Mouse (Mus musculus) kidney, embryonic 16.5 days (tissue): ENCODE measurements at regions not wholly inside any gene's neighbourhood (a gene's known extent, or its start where the extent isn't known, plus 50 kb on each side); places are given as distances from the start of the nearest gene placed in this dataset. TPM values are rescaled to one million over a fixed set of nuclear protein-coding genes. Genes with fewer than 3 reads are reported as not detected.

ENCODE experiments used
- ATAC-seq: fragments of 200-750 bp; cut with Nextera tagmentation; 2 replicates; pipeline ENCODE4 v1.8.0; 2017; ENCODE audit warnings: moderate TSS enrichment; ENCODE audit not compliant: low FRiP score, low TSS enrichment
- H3K27ac ChIP-seq: fragments of 300-500 bp; sonication (generic); 2 replicates; pipeline ENCODE4 v1.5.1; 2014; ENCODE audit warnings: low read length
- H3K27me3 ChIP-seq: fragments of 300-500 bp; sonication (generic); 2 replicates; pipeline ENCODE4 v1.6.1; 2014; ENCODE audit warnings: low read length, control low read depth, mixed read lengths; ENCODE audit not compliant: insufficient read depth
- H3K36me3 ChIP-seq: fragments of 300-500 bp; sonication (generic); 2 replicates; pipeline ENCODE4 v1.6.1; 2014; ENCODE audit warnings: low read length, control low read depth, mixed read lengths; ENCODE audit not compliant: insufficient read depth
- H3K4me1 ChIP-seq: fragments of 300-500 bp; sonication (generic); 2 replicates; pipeline ENCODE4 v1.6.1; 2014; ENCODE audit warnings: low read length, control low read depth, mixed read lengths; ENCODE audit not compliant: insufficient read depth
- H3K4me2 ChIP-seq: fragments of 300-500 bp; sonication (generic); replicated peaks from 2 replicates; pipeline ENCODE4 v1.6.1; 2014; ENCODE audit warnings: low read depth, low read length
- H3K4me3 ChIP-seq: fragments of 300-500 bp; sonication (generic); 2 replicates; pipeline ENCODE4 v1.5.1; 2014; ENCODE audit warnings: mild to moderate bottlenecking, low read length
- H3K9ac ChIP-seq: fragments of 300-500 bp; sonication (generic); replicated peaks from 2 replicates; pipeline ENCODE4 v1.6.1; 2014; ENCODE audit warnings: low read length
- H3K9me3 ChIP-seq: fragments of 300-500 bp; sonication (generic); 2 replicates; pipeline ENCODE4 v1.6.1; 2016; ENCODE audit warnings: low read length, control low read depth
- WGBS: fragments of 180-500 bp; shearing (Covaris S2); extraction: QIAGEN DNeasy Blood & Tissue Kit; methylation state at CpG from one replicate; pipeline ENCODE4 v1.1.7; 2014; 5-methylcytosine and 5-hydroxymethylcytosine counted together
- microRNA-seq: library from miRNA; unstranded; fragments of <30 nt; microRNA quantifications from one replicate; pipeline ENCODE4, GENCODE M21; 2016

- Histone ChIP-seq H3K27me3 (no peaks in the 10 kb centered on the region), H3K9me3 (peaks cover 4% of the 10 kb centered on the region; the same call in 1 of the 2 replicates), H3K36me3 (no peaks in the 10 kb centered on the region), H3K4me3 (no peak overlapping the region), H3K4me1 (no peaks in the 10 kb centered on the region), H3K9ac (no peak overlapping the region), H3K27ac (no peak overlapping the region), H3K4me2 (no peak overlapping the region)
- 74% methylated on average over 6 of the region's 6 CpGs for WGBS
- ATAC-seq: no peak
Observed at GRCm38 (mm10) chr7:36620256-36620655, 77.7 kb upstream of the Tshz3 start.

DNA sequence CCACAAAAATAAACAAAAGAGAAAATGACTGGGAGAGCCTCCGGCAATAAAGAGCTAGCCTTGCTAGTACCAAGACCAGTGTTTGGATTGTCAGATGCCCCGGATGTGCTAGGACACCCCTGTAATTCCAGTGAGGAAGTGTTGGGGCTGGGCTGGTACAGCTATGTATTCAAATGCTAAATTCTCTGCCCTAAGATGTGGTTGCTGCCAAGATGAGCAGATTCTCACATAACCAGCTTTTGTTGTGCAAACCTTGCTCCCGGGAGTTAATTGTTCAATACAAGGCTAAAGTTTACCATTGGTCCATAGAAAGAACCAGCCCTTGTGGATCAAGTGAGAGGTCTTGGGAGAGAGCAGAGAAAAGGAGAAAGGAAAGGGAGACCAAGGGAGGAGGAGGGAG lies 53.7 kb upstream of the Tshz3 start:
- no peak overlapping the region for H3K9ac ChIP-seq
- no peak overlapping the region for H3K4me2 ChIP-seq
- H3K27ac ChIP-seq: no peak overlapping the region
- H3K36me3 ChIP-seq: no peaks in the 10 kb centered on the region
- WGBS: 48% methylated on average over 3 of the region's 3 CpGs
- peaks cover 2% of the 10 kb centered on the region; the same call in 1 of the 2 replicates for H3K9me3 ChIP-seq
- no peaks in the 10 kb centered on the region for H3K4me1 ChIP-seq
- ATAC-seq: no peak
- no peaks in the 10 kb centered on the region for H3K27me3 ChIP-seq
- H3K4me3 ChIP-seq: no peak overlapping the region

Small RNAs in the stretch of these regions (microRNA-seq; reads per million reads assigned to microRNA genes)
- gene Gm25247: not detected
